Comparison of ENCODE assay signal across 9 mouse cellular contexts in the genomic region with DNA sequence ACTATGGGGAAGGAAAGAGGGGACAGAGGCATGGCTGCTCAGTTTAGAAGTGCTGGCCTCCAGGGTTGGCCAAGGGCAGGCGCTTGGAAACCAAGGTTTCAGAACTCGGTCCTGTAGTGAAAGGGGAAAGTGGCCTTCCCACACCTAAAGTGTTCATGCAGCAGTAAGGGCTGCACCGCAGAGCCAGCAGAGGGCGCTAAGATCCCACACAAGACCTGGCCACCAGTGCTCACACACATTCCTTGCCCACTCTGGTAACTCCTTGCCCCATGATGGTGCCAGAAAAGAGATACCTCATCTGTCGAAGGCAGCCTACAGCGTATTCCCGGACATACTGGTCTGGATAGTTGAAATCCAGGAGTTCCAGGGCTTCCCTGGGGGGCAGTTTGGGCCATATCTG. TPM values are rescaled to one million over a fixed set of nuclear protein-coding genes. Genes with fewer than 3 reads are reported as not detected.
DNase-seq lines count a peak whose midpoint lies in the region; ATAC-seq lines count a peak whose summit lies in the region.
"Had no signal": no experiment of that assay in that cellular context is flagged by ENCODE, and none has a peak within 500 bp of the region (broad histone marks: within the 10 kb centered on the region; RNA-seq: fewer than 3 reads in every experiment).

No protein-coding gene starts in this region.

- peak; percentile 63 for DNase-seq in MN1 (ENCODE audit: low spot score)
- peak; percentile 69 for DNase-seq in cerebellum, adult 8-10 months
- DNase-seq in hindbrain, embryonic 11.5 days (ENCODE audit: low spot score), result peak; percentile 86
- peak; percentile 82 for DNase-seq in layer of hippocampus, adult 9-11 months
- peak; percentile 83 for DNase-seq in lung, postnatal 14 days
- DNase-seq in right cerebral cortex, adult 18-20 months, result peak; percentile 70
- DNase-seq in urinary bladder, adult 18-20 months (ENCODE audit: low spot score in 2 of 2), result peak; percentile 38 to 47

- no peak overlapping the region for H3K4me3 ChIP-seq in hindbrain, embryonic 11.5 days (ENCODE audit: low read depth, low read length)

- H3K9ac ChIP-seq in hindbrain, embryonic 11.5 days (ENCODE audit: low read depth, low read length), result no peak overlapping the region

- no peaks in the 10 kb centered on the region for H3K27me3 ChIP-seq in hindbrain, embryonic 11.5 days (ENCODE audit: control insufficient read depth, insufficient read depth, low read length)

- 45% methylated on average over 7 of the region's 7 CpGs for WGBS in hindbrain, embryonic 11.5 days

- H3K27ac ChIP-seq in hindbrain, embryonic 11.5 days (ENCODE audit: low read depth, low read length), result no peak overlapping the region
- H3K27ac ChIP-seq: macrophage had no signal

- ATAC-seq in frontal cortex, adult (ENCODE audit: low TSS enrichment), result peak; percentile 82
- 0 out of 2 replicates have a peak, but pooled peaks have one; percentile 40 for ATAC-seq in hindbrain, embryonic 11.5 days (ENCODE audit: low FRiP score)

- H3K36me3 ChIP-seq in hindbrain, embryonic 11.5 days (ENCODE audit: control insufficient read depth, insufficient read depth, low read length), result no peaks in the 10 kb centered on the region

- no peaks in the 10 kb centered on the region for H3K9me3 ChIP-seq in hindbrain, embryonic 11.5 days (ENCODE audit: control insufficient read depth, low read length)

- H3K4me2 ChIP-seq in hindbrain, embryonic 11.5 days (replicated peaks; ENCODE audit: low read depth, low read length), result no peak overlapping the region

- no peaks in the 10 kb centered on the region for H3K4me1 ChIP-seq in hindbrain, embryonic 11.5 days (replicated peaks; ENCODE audit: control insufficient read depth, insufficient read depth, low read length)

RNA-seq across cellular contexts. Expression of gene Gm1123, which starts 27.0 kb away (rescaled TPM):
- polyA plus RNA-seq in hindbrain, embryonic 11.5 days (2014; fragmentation: Nextera tagmentation; extraction: Ambion mirVana), result not detected in 2 replicates
- polyA plus RNA-seq: macrophage had no signal
